Mouse (Mus musculus): ENCODE results near the gene Krt20.

GRCm38 (mm10) chr11:99464836-99465235 lies 26.9 kb upstream of the Krt20 start:
- TF ChIP-seq POLR2A (IDR thresholded peaks at IDR 0.05; ENCODE audit: insufficient read depth, low read length) = no peak
- TF ChIP-seq CTCF (IDR thresholded peaks at IDR 0.05; ENCODE audit: low read depth, low read length) = peak; percentile 57

Data from ES-Bruce4 (cell line).